Mouse (Mus musculus): ENCODE results near the gene Zmym1.
"Not testable (repeated sequence)": the region's sequence is repeated elsewhere in the genome, so short reads cannot be mapped to it uniquely, and the experiment has no call there.

The Zmym1 gene

DNA sequence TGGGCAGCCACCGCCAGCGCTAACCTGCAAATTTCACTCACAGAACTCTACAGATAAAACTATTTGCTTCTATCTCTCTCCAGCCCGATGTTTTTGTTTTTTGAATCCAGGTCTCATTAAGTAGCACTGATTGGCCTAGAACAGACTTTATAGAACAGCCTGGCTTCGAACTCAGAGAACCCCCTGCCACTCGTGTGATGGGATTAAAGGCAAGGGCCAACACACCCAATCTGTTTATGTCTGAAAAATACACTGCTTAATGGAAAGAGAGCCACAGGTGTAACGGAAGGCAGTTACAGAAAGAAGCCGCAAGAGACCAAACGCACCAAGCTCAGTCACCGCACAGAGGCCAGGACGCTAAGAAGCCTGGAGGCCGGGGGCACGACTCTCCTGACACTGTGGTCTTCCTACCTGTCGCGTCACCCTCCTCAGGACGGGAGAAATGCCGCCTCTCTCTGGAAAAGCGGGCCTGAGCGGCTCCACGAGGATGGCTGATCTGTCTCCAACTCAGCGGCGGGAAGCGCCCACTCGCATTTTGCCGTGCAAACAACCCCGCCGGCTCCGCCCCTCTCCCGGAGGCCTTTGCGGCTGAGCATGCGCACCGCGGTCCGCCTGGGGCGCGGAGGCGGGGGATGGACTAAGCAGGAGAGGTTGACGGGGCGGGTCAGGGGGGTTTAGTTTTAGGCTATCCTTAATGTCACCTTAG, at the start of gene Zmym1:
Zmym1 (minus strand) TSS at position 568 of the 706 bp plus-strand sequence.
- peak; percentile 70 for DNase-seq (ENCODE audit: low read depth, low spot score)

DNA sequence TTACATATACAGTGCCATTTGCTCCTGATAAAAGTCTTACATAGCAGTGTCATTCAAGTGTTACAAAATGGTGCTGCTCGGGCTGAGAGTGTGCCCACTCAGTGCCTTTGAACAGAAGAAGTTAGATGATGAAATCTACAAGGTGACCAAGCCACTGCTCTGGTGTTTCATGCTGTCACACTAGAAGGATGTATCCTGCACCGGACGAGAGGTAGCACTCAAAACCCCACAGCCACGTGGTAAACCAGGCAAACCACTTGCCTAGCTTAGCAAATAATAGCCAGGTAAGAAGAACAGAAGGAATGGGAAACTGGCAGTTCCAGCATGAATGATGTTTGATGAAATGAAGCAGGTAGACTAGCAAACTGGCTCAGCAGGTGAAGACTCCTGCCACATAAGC, 49.6 kb upstream of the Zmym1 start:
- DNase-seq (ENCODE audit: low read depth, low spot score) = no peak

DNA sequence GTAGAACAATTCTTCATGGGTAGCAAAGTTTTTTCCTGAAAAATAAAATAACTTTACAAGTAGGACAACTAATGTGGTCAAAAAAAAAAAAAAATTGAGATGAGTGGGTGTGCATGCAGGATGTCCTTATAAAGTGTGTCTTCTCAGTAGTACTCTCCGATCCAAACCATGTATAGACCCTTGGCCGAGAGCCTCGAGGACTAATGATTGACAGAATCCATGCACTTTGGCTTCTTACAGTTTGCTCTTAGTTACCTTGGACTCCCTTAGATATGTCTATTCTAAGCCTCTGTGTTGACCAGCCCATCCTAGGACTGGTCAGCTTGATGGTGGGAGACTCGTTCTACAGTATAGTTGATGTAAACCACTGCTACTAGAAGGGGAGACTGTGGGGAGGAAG, 46.6 kb upstream of the Zmym1 start:
- DNase-seq (ENCODE audit: low read depth, low spot score) = no peak

DNA sequence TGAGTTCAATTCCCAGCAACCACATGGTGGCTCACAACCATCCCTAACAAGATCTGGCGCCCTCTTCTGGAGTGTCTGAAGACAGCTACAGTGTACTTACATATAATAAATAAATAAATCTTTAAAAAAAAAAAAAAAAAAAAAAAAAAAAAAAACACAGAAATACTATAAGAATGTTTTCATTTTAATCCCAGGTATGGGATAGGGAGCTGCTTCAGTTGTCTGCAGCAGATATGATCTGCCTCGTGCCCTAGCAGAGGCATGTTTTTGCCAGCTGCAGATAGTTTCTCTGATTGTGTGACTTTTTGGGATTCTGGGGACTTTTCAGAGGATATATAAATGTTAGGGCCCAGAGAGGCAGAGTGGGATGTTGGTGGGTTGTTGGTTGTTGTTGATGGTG, 38.6 kb upstream of the Zmym1 start:
- not testable (repeated sequence) for DNase-seq (ENCODE audit: low read depth, low spot score)

DNA sequence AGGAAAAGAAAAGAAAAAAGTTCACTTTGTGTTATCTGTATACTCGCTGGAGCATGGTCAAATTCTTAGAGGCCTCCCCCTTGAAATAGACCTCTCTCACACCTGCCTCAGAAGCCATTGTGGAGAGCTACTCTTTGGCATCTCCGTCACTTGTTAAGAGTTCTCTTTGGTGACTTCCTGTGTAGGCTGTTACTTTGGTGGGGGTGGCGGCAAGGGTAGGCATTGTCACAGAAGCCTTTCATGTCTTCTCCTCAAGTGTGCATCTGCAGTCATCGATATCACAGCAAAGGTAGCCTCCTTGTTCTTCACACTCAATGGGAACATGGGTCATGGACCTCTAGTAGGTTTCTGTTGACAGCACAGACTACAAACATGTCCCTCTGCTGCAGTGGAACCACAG, 34.1 kb upstream of the Zmym1 start:
- DNase-seq (ENCODE audit: low read depth, low spot score) = no peak

DNA sequence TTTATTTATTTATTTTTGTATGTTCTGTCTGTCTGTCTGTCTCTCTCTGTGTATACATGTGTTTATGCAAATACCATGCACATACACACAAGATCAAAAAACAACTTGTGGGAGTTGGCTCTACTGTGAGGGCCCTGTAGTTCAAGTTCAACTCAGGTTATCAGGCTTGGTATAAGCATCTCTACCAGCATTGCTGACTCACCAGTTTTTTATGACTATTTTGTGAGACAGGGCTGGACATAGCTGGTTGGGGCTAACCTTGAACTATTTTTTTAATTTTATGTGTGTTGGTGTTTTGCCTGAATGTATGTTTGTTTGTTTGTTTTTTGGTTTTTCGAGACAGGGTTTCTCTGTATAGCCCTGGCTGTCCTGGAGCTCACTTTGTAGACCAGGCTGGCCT, 30.2 kb upstream of the Zmym1 start:
- no peak for DNase-seq (ENCODE audit: low read depth, low spot score)

DNA sequence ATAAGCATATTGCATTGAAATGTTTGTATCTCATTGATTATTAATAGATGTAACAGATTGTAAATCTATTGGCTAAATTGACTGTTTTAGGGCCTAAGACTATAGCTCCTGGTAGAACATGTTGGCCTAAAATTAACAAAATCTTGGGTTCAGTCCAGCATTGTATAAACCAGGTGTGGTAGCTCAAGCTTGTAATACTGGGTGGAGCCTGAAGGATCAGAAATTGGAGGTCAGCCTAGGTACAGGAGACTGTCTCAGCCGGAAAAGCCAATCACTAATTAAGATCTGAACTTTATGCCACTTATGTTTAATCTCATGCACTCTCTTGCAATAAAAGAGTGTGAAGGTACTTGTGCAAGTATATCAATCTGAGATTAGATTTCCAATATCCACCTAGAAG, 24.8 kb upstream of the Zmym1 start:
- DNase-seq (ENCODE audit: low read depth, low spot score) = no peak

DNA sequence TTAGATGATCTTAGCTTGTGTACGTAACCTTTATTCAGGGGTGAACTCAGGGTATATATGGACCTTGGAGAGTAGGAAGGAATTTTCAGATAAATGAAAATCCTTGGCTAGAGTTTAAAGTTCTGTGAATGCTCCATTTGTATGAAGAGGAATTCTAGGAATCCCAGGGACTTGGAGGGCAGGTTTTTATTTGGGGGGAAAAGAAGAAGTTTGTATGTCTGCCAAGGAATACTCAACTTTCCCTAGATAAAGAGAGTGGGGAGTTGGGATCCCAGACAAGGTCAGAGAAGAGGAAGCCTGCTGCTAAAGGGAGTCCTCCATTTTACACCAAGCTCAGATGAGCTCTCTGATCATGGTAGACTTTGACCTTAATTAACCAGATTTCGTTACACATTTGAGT, 22.2 kb upstream of the Zmym1 start:
- no peak for DNase-seq (ENCODE audit: low read depth, low spot score)

DNA sequence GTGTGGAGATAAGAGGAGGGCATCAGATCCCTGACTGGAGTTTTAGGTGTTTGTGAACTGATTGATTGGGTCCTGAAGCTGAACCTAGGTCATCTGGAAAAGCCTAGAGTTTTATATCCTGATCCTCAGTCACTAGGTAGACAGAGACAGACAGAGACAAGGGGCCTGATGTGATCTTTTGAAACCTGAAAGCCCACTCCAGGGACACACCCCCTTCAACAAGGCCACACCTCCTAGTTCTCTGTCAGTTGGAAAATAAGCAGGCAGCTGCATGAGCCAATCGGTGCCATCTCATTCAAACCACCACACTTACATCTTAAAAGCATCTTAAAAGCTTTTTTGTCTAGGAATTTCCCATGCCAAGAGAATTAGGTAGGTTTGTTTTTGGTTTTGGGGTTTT, 19.9 kb upstream of the Zmym1 start:
- no peak for DNase-seq (ENCODE audit: low read depth, low spot score)

DNA sequence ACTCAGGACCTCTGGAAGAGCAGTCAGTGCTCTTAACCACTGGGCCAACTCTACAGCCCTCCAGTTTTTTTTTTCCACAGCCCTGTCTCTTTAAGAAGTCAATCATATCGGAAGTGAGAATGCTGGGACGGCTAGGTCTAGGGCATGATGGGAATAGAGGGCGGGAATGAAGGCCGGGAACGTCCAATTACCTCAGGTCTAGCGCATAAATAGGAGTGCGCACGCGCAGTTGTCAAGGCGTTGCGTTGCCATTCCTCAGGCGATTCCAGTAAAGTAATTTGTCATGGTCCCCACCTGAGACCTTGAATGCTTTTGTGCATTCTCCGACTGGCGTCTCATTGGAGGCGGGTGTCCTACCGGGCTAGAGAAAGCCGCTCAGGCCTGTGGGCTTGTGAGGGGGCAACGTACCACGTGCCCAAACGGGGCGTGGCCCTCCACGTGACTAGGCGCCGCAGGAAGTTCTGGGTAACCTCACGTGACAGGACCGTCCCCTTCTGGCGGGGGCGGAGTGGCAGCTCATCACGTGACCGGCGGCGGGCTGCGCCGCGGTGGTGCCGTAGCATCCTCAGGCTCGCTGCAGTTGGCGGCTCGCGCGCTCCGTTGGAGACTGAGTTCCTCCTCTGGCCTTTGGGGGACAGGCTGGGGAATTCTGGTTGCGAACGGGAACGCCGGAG, 16.1 kb upstream of the Zmym1 start, which contains the start of gene Zmym6:
Zmym6 (plus strand) TSS at position 509 of the 674 bp plus-strand sequence.
- DNase-seq (ENCODE audit: low read depth, low spot score) = peak; percentile 90

DNA sequence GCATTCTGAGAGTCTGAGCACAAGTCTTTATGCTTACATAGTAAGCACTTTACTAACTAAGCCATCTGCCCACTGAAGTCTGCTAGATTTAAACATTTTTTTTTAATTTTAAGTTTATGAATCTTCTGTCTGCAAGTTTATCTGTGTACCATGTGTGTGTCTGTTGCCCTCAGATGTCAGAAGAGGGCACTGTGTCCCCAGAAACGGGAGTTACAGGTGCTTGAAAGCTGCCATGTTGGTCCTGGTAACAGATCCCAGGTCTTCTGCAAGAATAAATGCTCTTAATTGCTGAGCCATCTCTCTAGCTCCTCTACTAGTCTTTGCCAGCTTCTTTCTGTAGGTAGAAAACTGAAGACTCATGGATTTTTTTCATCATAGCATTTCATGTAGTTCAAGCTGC, 14.0 kb upstream of the Zmym1 start:
- DNase-seq (ENCODE audit: low read depth, low spot score) = no peak

DNA sequence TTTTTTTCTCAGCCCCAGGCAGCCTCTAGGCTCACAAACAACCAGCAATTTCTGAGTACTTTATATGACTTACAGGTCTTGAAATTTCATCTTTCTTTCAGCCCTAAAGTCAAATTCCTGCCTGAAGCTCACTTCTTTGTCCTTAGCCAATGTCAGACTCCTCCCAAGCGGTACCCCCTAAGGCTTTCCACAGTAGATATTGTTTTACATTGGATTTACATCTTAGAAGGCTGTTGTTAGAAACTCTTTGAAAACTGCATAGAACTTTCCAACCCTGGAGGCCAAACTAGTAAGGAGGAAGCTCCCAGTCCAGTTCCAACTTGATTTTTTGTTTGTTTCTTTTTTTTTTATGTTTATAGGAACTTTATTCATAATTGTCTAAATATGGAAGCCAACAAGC, 3.1 kb upstream of the Zmym1 start:
- DNase-seq (ENCODE audit: low read depth, low spot score) = no peak

DNA sequence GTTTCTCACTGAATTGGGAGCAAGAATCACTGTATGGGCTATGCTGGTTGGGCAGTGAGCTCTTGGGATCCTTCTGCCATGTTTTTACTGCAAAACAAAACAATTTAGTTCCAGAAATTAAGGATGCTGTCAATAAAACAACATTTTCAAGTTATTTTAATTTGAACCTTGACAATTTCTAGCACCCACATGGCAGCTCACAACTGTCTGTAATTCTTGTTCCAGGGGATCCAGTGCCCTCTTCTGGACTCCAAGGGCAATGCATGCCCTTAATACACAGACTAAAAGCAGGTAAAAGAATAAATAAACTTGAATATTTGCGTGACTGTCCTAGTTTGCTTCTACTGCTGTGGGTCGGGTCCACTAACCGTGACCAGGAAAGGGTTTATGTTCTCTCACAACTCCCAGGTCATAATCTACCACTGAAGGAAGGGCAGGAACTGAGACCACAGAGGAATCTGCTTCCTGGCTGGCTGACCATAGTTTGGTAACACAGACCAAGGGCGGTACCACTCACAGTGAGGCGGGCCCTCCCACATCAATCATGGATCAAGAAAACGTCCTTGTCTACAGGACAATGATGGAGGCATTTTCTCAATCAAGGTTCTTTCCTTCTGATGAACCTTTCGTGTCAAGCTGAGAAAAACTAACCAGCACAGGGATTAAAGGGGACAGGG, 6.3 kb downstream of the Zmym1 start:
- no peak for DNase-seq (ENCODE audit: low read depth, low spot score)

DNA sequence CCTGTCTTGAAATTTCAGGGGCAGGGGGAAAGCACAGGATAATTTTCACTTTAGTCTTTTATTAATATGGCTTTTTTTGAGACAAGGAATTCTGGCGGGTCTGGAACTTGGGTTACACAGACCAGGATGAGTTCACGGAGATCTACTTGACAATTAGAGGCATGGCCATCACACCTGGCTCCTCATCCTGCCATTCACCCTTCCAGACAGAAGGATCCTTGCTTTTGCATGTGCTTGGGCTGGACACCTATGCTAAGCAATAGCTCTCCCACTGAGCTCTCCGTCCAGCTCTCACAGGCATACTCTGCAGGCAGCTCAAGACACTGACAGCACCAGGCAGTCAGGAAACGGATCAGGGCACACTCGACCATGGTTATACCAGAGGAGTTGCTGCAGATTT, 7.9 kb downstream of the Zmym1 start:
- no peak for DNase-seq (ENCODE audit: low read depth, low spot score)

DNA sequence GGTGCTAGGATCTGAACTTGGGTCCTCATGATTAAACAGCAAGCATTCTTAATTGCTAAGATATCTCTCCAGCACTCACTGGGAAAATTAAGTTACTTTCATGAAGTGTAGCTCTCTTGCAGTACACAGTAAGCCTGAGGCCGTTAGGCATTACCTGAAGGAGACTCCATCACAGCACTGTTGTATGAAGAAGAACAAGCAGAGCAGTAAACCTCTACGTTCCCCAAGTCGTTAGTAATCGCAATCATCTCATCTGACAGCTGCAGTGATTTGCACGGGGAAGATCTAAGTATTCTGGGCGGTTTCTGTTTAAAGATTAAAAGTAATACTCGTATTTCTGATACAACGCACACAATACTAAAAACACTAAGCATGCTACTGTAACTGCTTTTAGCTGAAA, 9.8 kb downstream of the Zmym1 start:
- DNase-seq (ENCODE audit: low read depth, low spot score) = no peak

DNA sequence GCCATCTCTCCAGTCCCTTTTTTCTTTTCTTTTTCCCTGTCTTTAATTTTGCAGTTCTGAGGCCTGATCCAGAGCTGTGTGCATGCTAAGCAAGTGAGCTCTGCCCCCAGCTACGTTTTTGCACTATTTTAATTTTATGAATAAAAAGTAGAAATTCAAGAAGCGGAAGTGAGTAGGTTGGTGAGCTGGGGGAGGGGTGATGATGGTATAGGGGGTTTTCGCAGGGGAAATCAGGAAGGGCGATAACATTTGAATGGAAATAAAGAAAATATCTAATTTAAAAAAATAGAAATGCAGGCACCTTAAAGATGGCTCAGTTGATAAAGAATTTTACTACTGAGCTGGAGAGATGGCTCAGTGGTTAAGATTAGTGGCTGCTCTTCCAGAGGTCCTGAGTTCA, 17.4 kb downstream of the Zmym1 start:
- DNase-seq (ENCODE audit: low read depth, low spot score) = no peak

DNA sequence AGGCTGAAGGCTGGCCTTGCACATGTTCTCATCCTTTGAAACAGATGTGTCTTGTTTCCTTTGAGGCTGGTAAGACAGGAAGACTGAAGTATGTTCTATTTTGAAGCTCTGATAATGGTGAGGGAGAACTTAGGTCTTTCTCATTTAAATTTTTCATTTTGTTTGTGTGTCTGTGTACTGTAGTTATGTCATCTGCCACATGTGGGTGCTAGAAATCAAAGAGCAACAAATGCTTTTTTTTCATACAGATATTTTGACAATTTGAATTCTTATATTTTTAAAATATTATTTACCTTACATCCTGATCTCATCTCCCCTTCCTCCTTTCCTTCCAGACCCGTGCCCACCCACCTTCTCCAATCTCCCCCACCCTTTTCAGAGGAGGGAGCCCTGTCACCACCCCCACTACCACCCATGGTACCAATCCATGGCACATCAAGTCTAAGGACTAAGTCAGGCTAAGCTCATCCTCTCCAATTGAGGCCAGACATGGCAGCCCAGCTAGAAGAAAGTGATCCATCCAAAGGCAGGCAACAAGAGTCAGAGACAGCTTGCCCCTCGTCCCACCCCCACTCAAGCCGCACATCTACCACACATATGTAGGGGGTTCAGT, 21.0 kb downstream of the Zmym1 start:
- no peak for DNase-seq (ENCODE audit: low read depth, low spot score)

DNA sequence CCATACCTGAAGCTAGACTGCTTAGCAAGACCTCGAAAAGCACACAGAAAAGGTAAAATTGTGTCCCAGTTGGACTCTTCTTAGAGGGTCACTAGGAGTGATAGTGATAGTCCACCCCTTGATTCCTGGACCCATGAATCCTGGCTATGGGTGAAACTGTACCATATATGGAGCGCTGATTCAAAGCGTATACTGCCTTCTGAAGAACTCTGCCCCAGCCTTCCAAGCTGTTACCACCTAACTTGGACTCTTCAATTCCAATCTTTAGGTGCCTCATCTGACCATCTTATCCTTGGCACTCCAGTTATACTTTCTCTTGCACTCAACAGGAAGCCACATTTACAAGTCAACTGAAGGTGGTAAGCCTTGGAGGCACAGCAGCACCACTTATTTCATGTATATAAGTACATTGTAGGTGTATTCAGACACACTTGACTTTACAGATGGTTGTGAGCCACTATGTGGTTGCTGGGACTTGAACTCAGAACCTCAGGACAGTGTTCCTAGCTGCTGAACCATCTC, 22.1 kb downstream of the Zmym1 start:
- no peak for DNase-seq (ENCODE audit: low read depth, low spot score)

DNA sequence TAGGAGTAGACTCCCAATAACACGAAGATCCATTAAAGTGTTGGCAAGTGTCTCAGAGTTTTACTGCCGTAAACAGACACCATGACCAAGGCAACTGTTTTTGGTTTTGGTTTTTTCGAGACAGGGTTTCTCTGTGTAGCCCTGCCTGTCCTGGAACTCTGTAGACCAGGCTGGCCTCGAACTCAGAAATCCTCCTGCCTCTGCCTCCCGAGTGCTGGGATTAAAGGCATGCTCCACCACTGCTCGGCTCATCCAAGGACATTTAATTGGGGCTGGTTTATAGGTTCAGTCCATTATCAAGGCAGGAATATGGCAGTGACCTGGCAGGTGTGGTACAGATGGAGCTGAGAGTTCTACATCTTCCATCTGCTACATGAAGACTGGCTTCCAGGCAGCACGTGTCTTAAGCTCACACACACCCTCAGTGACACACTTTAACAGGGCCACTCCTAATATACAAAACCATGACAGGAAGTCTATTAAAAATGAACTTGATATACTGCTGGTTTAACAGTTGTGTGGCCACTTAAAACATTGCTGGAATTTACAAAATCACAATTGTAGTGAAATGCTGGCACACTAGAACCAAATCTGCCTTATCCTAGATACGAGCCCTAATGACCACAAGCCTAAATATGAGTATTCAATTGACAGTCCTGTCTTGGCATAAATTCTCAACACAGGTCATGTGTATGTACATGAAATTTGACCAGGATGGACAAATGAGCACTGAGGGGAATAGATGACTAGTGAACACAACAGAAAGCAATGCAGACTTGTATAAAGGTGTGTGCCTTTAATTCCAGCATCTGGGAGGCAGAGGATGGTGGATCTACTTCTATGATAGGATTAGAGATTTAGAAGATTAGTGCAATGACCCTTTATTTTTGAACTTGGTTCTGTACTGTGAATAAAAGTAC, 22.8 kb downstream of the Zmym1 start:
- no peak for DNase-seq (ENCODE audit: low read depth, low spot score)

DNA sequence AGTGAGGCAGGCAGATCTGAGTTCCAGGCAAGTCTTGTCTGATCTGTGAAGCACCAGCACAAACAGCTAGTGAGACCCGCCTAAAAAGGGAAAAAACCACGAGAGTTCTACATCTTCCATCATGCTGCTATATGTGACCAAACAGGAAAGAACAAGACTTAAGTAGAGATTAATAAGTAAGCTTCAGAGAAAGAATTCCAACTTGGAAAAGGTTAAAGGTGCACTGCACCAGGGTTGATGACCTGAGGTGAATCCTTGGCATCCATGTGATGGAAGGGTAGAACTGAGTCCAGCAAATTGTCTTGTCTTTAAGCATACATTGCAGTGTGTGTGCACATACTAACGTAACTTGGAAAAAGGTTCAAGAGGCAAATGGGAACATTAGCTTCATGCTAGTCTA, 23.8 kb downstream of the Zmym1 start:
- DNase-seq (ENCODE audit: low read depth, low spot score) = no peak
